Mouse (Mus musculus) adrenal gland (tissue): ENCODE measurements at regions not wholly inside any gene's neighbourhood (a gene's known extent, or its start where the extent isn't known, plus 50 kb on each side); places are given as distances from the start of the nearest gene placed in this dataset.

Source experiments
- intact Hi-C: fragments of 180-260 bp; cut with DNase I; formaldehyde crosslinking; loops from one replicate; pipeline ENCODE4 v1.15.1; 2025

DNA sequence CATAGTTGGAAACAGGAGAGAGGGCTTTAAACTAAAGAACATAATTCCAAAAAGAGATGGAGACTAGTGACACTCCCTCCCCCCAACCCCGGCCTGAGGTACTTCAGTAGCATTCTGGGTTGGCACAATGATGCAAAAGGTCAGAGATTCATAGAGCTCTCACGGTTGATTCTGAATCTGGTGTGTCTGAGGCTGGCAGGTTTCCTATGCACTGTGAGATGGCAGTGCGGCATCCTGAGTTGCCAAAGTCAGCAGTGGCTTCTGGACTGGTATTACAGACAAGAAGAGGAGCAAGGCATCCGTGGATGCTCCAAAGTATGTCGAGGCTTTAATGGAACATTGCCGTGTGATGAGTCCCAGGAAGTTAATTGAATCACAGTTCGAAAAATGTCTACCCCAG lies 2791.8 kb upstream of the Gm7489 start:
- intact Hi-C loops = no loop called here

DNA sequence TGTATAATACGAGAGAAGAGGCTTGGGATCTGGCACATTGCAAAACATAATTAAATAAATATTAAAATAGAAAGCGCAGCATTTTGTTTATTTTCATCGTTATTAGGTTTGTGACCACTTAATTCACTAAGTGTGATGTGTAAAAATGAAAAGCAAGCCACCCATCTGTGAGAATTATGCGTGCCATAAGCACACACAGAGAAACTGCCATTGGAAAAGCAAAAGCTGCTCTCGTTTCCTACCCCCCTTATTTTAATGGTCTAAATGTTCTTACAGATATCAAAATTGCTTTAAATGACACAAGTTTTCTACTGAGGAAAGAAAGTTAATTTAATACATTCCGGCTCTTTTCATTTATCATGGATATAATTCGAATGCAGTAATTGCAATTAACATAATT lies 2780.8 kb upstream of the Gm7489 start:
- intact Hi-C loops = no loop called here

GRCm38 (mm10) chr15:51104362-51104761 lies 2780.3 kb upstream of the Gm7489 start:
- intact Hi-C loops = no loop called here

- intact Hi-C loops = no loop called here
Measured at GRCm38 (mm10) chr15:51104796-51105195, 2779.9 kb upstream of the Gm7489 start.

DNA sequence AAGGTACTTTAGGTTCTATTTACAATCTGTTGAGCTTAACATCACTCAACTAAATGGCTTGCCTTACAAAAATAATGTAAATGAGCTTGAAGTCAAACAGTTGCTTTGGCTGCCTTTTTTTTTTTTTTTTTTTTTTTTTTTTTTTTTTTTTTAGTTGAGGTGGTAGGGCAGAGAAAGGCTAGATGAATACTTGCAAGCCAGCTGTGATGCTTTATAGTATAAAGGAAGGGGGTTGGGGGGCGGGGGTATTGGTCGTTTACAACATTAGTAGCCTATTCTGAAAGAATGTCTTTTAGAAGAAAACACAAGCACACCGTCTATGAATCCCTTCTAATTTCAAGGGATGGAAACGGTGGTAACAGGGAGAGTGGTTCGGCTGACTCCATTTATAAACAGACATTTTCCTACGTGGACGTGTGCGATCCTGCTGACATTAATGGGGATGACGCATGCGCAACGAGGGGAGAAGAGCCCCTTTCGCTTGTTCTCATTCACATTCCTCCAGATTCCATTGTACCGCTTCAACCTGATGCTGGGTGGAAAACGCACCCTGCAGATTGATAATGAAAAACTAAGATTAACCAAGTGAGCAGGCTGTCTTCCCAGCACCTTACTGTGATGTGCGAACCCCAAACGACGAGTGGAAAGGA lies 2779.2 kb upstream of the Gm7489 start:
- intact Hi-C loops = no loop called here

DNA sequence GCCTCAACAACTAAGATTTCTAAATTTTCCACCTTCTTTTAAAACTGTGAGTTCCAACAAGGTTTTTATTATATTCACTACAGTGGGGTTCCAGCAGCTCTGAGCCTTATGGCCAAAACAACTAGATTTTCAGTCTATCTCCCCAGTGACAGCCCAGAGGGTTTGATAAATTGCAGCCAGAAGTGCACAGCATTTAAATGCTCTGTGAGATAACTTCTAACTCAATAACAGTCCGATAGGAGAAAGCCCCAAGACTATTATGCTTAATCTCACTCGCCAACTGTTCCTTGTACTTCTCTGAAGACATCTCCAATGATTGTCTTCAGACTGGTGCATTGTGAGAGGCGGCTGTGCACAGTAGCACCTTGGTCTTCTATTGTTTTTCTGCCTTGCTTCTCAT lies 2774.5 kb upstream of the Gm7489 start:
- intact Hi-C loops = no loop called here

- intact Hi-C loops = no loop called here
Measured at GRCm38 (mm10) chr15:51125896-51126295, 2758.8 kb upstream of the Gm7489 start.

- intact Hi-C loops = no loop called here
Measured at GRCm38 (mm10) chr15:51131017-51131416, 2753.7 kb upstream of the Gm7489 start.

DNA sequence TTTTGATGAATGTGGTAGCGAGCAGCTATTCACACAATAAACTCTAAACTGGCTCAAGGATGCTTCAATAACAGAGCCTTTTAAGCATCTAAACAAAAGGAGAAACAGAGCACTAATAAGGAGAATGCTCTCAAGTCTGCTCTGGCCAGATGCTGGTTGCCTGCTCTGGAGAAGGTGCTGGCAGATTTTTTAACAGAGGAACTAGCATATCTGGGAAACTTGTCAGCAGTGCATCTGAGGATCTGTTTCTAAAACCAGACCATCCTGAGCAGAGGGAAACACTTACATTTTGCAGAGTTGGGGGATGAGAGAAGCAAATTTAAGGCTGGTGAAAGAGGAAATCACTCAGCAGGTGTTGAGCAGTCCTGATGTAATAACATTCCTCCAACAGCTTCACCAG lies 2748.6 kb upstream of the Gm7489 start:
- intact Hi-C loops = no loop called here

DNA sequence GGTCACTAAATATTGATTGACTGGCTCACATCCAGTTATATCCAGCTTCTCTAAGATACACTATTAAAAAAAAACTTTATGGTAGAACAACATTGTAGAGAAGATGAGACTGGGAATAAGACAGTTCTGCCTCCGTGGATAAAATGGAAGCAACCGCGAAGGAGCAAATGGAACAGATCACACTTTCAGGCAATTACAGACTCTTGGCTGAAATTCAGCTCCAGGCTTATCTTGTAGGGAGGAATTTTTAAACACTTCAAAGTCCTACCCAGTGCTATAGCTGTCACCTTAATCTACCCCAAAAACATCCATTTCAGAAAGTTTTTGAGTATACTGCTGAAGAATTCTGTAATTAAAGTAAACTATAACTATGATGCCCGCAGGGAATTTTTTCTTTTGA lies 2745.2 kb upstream of the Gm7489 start:
- intact Hi-C loops = no loop called here

DNA sequence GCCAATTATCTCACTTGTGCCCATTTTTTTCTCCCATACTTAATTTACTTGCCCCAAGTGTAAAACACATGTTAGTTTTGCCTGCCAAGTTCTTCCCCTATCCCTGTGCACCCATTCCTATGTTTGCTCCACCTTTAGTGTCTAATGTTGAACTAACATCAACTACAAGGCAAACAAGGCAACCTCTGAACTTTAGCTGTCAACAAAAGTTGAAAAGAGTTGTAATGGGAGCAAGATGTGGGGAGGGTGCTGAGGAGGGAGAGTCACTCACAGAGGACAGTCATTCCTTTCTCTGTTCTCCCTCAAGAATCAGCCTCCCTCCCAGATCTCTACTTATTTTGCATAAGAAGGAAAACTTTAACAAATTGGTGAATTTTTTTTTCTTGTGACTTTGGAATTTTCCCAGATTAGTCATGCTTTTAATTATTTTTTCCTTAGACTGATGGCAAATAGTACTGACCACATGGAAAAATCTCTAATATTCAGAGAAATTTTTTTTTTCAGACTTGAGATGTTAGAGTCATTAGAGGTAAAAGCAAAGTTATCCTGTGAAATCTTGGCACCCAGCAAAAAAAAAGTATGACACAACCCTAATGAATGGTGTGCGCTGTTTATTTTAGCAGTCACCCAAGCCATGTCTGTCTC lies 2710.6 kb upstream of the Gm7489 start:
- intact Hi-C loops = no loop called here

GRCm38 (mm10) chr15:51176466-51176865 lies 2708.2 kb upstream of the Gm7489 start:
- intact Hi-C loops = no loop called here

- intact Hi-C loops = no loop called here
Measured at GRCm38 (mm10) chr15:51189134-51189533, 2695.6 kb upstream of the Gm7489 start.

DNA sequence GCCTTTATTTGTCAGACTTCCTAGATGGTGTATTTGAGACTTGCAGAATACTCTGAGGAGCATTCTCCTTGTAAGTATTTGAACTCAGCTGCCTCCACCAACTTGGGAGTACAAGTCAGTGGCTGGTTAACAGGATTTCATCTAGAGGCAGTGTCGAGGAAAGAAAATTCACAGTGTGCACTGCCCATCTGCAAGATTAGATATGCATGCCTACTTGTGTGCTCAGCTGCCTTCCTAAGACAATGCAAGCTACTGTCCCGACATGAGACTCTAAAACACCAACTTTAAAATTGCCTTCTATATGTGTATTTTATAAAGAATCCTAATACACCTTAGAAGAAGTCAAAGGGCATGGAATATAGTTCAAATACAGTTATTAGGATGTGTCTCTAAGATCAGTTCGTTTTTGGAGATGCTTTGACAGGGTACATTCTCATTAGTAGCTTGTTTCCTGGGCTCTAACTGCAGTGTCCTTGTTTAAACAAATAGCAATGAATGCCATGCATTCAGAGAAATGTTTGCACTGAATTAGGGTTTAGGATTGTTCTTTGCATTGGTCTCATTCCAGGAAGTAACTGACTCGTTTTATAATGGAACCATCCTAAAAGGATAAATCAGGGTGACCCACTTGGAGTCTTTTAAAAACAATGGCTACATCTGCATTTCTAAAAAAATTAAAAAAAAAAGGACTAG lies 2687.1 kb upstream of the Gm7489 start:
- intact Hi-C loops = no loop called here

DNA sequence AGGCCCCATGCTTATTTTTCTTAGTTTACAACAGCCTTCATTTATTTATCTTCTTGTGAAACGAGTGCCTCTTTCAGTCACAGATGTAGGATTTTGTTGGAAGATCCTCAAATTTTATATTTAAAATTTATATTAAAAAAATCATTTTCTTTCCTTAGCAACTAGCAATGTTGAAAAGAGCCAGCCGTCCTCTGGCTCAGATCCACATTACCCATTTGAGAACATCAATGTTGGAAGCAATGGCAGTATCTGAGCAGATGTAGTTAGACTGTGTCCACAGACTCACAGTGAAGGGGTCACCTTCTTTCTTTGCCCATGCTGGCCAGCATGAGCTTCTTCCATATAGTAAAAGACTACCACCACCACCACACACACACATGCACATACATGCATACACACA lies 2681.4 kb upstream of the Gm7489 start:
- intact Hi-C loops = no loop called here

DNA sequence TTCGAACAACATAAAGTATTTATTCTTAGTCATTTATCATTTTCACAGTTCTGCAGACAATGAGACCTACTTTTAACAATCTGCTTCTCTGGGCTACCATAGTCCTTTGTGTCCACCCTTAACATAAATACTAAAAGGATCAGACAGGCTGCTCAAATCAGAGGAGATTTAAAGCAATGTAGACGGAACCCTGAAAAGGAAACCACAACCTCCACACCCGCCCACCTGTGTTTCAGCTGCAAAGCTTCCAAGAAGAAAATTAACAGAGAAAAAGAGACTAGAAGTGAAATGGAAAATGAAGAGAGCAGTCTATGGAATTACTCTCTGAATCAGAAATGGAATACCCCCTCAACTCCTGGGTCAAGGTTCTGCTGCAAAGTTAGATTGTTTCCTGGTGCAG lies 2678.7 kb upstream of the Gm7489 start:
- intact Hi-C loops = no loop called here

GRCm38 (mm10) chr15:51206773-51207172 lies 2677.9 kb upstream of the Gm7489 start:
- intact Hi-C loops = no loop called here

DNA sequence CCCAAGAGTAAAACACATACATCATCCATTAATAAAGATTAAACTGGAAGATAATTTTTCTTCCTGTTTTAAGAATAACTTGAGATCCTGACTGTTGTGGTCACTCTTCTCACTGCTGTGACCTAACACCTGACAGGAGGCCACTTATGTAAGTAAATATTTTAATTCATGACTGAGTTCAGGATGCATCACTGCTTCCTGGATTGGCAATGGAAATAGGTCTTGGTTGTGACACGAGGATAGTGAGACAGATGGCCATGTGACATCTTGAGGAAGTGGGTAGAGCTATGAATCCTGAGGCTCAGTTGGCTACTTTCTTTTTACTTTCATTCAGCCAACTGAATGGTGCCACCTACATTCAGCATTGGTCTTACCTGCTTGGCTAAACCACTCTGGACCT lies 2649.8 kb upstream of the Gm7489 start:
- intact Hi-C loops = no loop called here

GRCm38 (mm10) chr15:51244596-51244995 lies 2640.1 kb upstream of the Gm7489 start:
- intact Hi-C loops = no loop called here

DNA sequence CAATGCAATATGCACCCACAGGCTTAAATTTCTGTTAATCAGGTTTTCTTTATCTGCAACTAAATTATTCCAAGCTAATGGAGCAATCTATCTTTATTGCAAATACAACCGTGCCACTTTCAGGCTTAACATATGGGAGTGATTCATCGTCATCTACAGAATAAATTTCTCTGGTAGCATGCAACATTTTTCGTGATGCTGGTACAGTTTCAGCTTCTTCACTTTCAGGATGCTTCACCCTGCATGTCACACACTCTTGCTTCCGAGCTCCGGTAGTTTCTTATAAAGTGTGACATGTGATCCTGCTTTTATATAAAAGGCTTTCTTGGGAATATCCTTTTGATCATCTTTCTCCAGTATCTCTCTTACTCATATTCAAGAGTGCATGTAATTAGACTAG lies 2637.4 kb upstream of the Gm7489 start:
- intact Hi-C loops = no loop called here

DNA sequence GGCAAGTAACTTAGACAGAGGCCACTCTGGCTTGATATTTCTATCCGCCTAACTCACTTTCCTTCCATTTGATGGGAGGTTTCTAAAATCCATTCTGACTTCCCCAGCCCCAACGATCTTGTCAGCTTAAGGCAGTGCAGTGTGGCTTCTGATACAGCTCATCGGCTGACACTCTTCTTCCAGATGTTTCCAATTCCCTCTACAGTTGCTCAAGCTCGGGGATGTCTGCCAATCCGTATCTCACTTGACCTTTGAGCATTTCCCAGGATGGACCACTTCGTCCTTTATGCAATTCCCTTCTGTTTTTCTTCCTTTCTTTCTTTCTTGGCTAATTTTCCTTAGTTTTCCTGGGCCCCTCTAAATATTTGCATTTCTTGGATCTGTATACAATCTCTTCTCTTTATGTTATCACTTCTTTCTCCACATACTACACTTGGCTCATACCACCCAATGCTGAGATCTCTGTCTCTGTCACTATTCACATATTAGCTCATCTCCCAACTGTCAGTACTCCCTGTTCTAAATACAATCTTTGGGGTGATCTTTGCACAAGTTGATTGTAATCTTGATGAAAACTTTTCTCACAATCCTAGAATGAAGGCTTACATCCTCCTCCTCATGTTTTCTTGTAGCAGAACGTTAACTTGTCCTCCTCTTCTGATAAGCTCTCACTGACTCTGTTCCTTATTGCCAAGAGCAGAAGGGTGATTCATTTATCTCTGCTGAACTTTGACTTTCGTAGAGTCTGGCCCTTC lies 2636.5 kb upstream of the Gm7489 start:
- intact Hi-C loops = no loop called here

DNA sequence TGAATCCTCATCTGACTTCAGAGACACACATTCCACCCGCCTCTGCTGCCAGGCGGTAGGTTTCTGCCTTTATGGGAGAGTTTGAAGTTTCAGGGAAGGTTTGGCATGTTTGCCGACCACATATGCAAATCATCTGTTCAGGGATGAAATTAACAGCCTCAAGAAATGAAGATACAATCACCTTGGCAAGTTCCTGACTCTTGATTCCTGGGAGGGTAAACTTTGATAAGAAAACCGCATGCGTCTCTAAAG lies 2636.0 kb upstream of the Gm7489 start:
- intact Hi-C loops = no loop called here
